Mouse (Mus musculus) kidney, adult 2 months (tissue): Measurements from ENCODE around the gene Dntt.

Source experiments
- CTCF ChIP-seq: fragments of 200-500 bp; conservative IDR thresholded peaks from 2 replicates; pipeline ENCODE4 v1.5.1; 2011; ENCODE audit warnings: low read depth, mild to moderate bottlenecking, control low read depth, low read length, moderate library complexity, mixed read lengths; ENCODE audit not compliant: insufficient read depth, insufficient read length
- POLR2A ChIP-seq: fragments of 200-500 bp; IDR thresholded peaks from one replicate; pipeline ENCODE4 v1.6.1; 2011; ENCODE audit warnings: low read depth, low read length, control low read depth

- TF ChIP-seq POLR2A (no peak), CTCF (no peak)
These were observed 78.5 kb downstream of the Dntt start for GRCm38 (mm10) chr19:41107530-41107929.
